Mouse (Mus musculus) CH12.LX (cell line): ENCODE data around the gene Dbil5. TPM values are rescaled to one million over a fixed set of nuclear protein-coding genes. Genes with fewer than 3 reads are reported as not detected.

ENCODE experiments used
- DNase-seq: peaks from one replicate; pipeline ENCODE4 v3.0.0-alpha.2; 2013; ENCODE audit errors: extremely low read depth
- H3K27ac ChIP-seq: 2 replicates; pipeline ENCODE4 v1.5.1; 2012; ENCODE audit warnings: low read depth, mild to moderate bottlenecking, control low read depth, moderate library complexity; ENCODE audit not compliant: insufficient read depth
- H3K27me3 ChIP-seq: replicated peaks from 2 replicates; pipeline ENCODE3; 2012; ENCODE audit warnings: inconsistent platforms
- H3K36me3 ChIP-seq, 2 experiments: replicated peaks in 1 of 2; 2 replicates each; pipeline versions ENCODE3 to v1.6.1; 2012; ENCODE audit warnings: inconsistent platforms in 1 of 2, low read length in 1 of 2, mild to moderate bottlenecking in 1 of 2, mixed read lengths in 1 of 2, moderate library complexity in 1 of 2; ENCODE audit not compliant: control insufficient read depth in 1 of 2, insufficient read depth in 1 of 2
- H3K4me1 ChIP-seq, 2 experiments: 2 replicates each; pipeline ENCODE4 v1.6.1; 2012; ENCODE audit warnings: inconsistent platforms in 1 of 2, moderate library complexity in 1 of 2; ENCODE audit not compliant: insufficient read depth in 2 of 2, control insufficient read depth in 1 of 2
- H3K4me2 ChIP-seq: 2 replicates; pipeline ENCODE4 v1.6.1; 2012; ENCODE audit warnings: low read depth, mild to moderate bottlenecking, control low read depth; ENCODE audit not compliant: poor library complexity, insufficient read depth, severe bottlenecking
- H3K4me3 ChIP-seq, 3 experiments: fragments of 150-350 bp in 1 of 3; sonication (generic) in 1 of 3; replicated peaks in 1 of 3; 2 replicates each; pipeline versions ENCODE3 to v1.5.1; 2011 to 2012; ENCODE audit warnings: low read depth in 2 of 3, low read length in 2 of 3, mild to moderate bottlenecking in 2 of 3, moderate library complexity in 2 of 3, control low read depth in 1 of 3, improper control_type of control experiment in 1 of 3, inconsistent platforms in 1 of 3, mixed read lengths in 1 of 3; ENCODE audit not compliant: poor library complexity in 1 of 3
- H3K79me2 ChIP-seq: replicated peaks from 2 replicates; pipeline ENCODE4 v1.6.1; 2012; ENCODE audit warnings: mild to moderate bottlenecking, moderate library complexity; ENCODE audit not compliant: control insufficient read depth, poor library complexity, insufficient read depth, severe bottlenecking; ENCODE audit errors: extremely low read depth
- H3K9ac ChIP-seq: 2 replicates; pipeline ENCODE4 v1.6.1; 2012; ENCODE audit warnings: low read depth, mild to moderate bottlenecking, control low read depth, moderate library complexity; ENCODE audit not compliant: insufficient read depth
- H3K9me3 ChIP-seq: replicated peaks from 2 replicates; pipeline ENCODE3; 2012; ENCODE audit warnings: low read length, inconsistent platforms, mixed read lengths
- BHLHE40 ChIP-seq: IDR thresholded peaks from 2 replicates; pipeline ENCODE4 v1.6.1; 2011; ENCODE audit warnings: mild to moderate bottlenecking, low read depth, low read length, improper control_type of control experiment
- CHD2 ChIP-seq: IDR thresholded peaks from 2 replicates; pipeline ENCODE4 v1.6.1; 2011; ENCODE audit warnings: low read length, improper control_type of control experiment
- EP300 ChIP-seq: IDR thresholded peaks from 2 replicates; pipeline ENCODE4 v1.6.1; 2011; ENCODE audit warnings: low read length, improper control_type of control experiment
- GABPA ChIP-seq: IDR thresholded peaks from 2 replicates; pipeline ENCODE4 v1.6.1; 2012; ENCODE audit warnings: low read depth, low read length, improper control_type of control experiment, inconsistent platforms; ENCODE audit not compliant: insufficient replicate concordance
- IRF4 ChIP-seq: IDR thresholded peaks from 2 replicates; pipeline ENCODE4 v1.6.1; 2014; ENCODE audit warnings: low read depth, mild to moderate bottlenecking, inconsistent platforms, low read length, improper control_type of control experiment
- JUN ChIP-seq: IDR thresholded peaks from 2 replicates; pipeline ENCODE4 v1.6.1; 2011; ENCODE audit warnings: low read depth, mild to moderate bottlenecking, low read length, improper control_type of control experiment, moderate library complexity; ENCODE audit not compliant: insufficient read depth
- JUND ChIP-seq: conservative IDR thresholded peaks from 2 replicates; pipeline ENCODE4 v1.6.1; 2011; ENCODE audit warnings: low read depth, low read length, improper control_type of control experiment
- KAT2A ChIP-seq: IDR thresholded peaks from 2 replicates; pipeline ENCODE4 v1.6.1; 2012; ENCODE audit warnings: low read length, improper control_type of control experiment, inconsistent platforms; ENCODE audit not compliant: insufficient replicate concordance
- MAFK ChIP-seq: IDR thresholded peaks from 2 replicates; pipeline ENCODE4 v1.6.1; 2011; ENCODE audit warnings: low read length, improper control_type of control experiment; ENCODE audit not compliant: insufficient replicate concordance
- MAX ChIP-seq: IDR thresholded peaks from 2 replicates; pipeline ENCODE4 v1.6.1; 2011; ENCODE audit warnings: low read length, improper control_type of control experiment
- MAZ ChIP-seq: IDR thresholded peaks from 2 replicates; pipeline ENCODE4 v1.6.1; 2012; ENCODE audit warnings: low read depth, mild to moderate bottlenecking, inconsistent platforms, low read length, improper control_type of control experiment, moderate library complexity
- MEF2A ChIP-seq: IDR thresholded peaks from 2 replicates; pipeline ENCODE4 v1.6.1; 2014; ENCODE audit warnings: low read depth, mild to moderate bottlenecking, inconsistent platforms, low read length, improper control_type of control experiment, borderline replicate concordance
- MXI1 ChIP-seq: IDR thresholded peaks from 2 replicates; pipeline ENCODE4 v1.6.1; 2011; ENCODE audit warnings: mild to moderate bottlenecking, low read depth, low read length, improper control_type of control experiment
- MYC ChIP-seq: IDR thresholded peaks from 2 replicates; pipeline ENCODE4 v1.6.1; 2011; ENCODE audit warnings: low read depth, mild to moderate bottlenecking, improper control_type of control experiment, low read length
- NELFE ChIP-seq: IDR thresholded peaks from 2 replicates; pipeline ENCODE4 v1.6.1; 2011; ENCODE audit warnings: low read depth, low read length, improper control_type of control experiment
- NRF1 ChIP-seq: IDR thresholded peaks from 2 replicates; pipeline ENCODE4 v1.6.1; 2014; ENCODE audit warnings: low read depth, mild to moderate bottlenecking, inconsistent platforms, low read length, improper control_type of control experiment, moderate library complexity
- PAX5 ChIP-seq: IDR thresholded peaks from 2 replicates; pipeline ENCODE4 v1.6.1; 2012; ENCODE audit warnings: low read length, inconsistent platforms, mixed read lengths
- POLR2A ChIP-seq: IDR thresholded peaks from 2 replicates; pipeline ENCODE4 v1.6.1; 2011; ENCODE audit warnings: low read depth, mild to moderate bottlenecking, improper control_type of control experiment, low read length
- POLR2AphosphoS2 ChIP-seq: IDR thresholded peaks from 2 replicates; pipeline ENCODE4 v1.6.1; 2011; ENCODE audit warnings: low read depth, low read length, improper control_type of control experiment
- RCOR1 ChIP-seq: conservative IDR thresholded peaks from 2 replicates; pipeline ENCODE4 v1.6.1; 2012; ENCODE audit warnings: low read depth, mild to moderate bottlenecking, inconsistent platforms, low read length, improper control_type of control experiment
- SIN3A ChIP-seq: IDR thresholded peaks from 2 replicates; pipeline ENCODE4 v1.6.1; 2012; ENCODE audit warnings: low read length, improper control_type of control experiment, inconsistent platforms
- TBP ChIP-seq: conservative IDR thresholded peaks from 2 replicates; pipeline ENCODE4 v1.6.1; 2011; ENCODE audit warnings: low read depth, low read length, improper control_type of control experiment
- TCF12 ChIP-seq: IDR thresholded peaks from 2 replicates; pipeline ENCODE4 v1.6.1; 2014; ENCODE audit warnings: low read depth, mild to moderate bottlenecking, inconsistent platforms, low read length, improper control_type of control experiment
- UBTF ChIP-seq: IDR thresholded peaks from 2 replicates; pipeline ENCODE4 v1.6.1; 2012; ENCODE audit warnings: low read depth, mild to moderate bottlenecking, inconsistent platforms, low read length, improper control_type of control experiment, moderate library complexity
- USF1 ChIP-seq: IDR thresholded peaks from 2 replicates; pipeline ENCODE4 v1.6.1; 2014; ENCODE audit warnings: low read depth, mild to moderate bottlenecking, inconsistent platforms, low read length, improper control_type of control experiment
- ZKSCAN1 ChIP-seq: IDR thresholded peaks from 2 replicates; pipeline ENCODE4 v1.6.1; 2012; ENCODE audit warnings: low read depth, inconsistent platforms, low read length, improper control_type of control experiment, borderline replicate concordance
- ZMIZ1 ChIP-seq: IDR thresholded peaks from 2 replicates; pipeline ENCODE4 v1.6.1; 2012; ENCODE audit warnings: low read depth, mild to moderate bottlenecking, inconsistent platforms, low read length, improper control_type of control experiment
- ZNF384 ChIP-seq: IDR thresholded peaks from 2 replicates; pipeline ENCODE4 v1.6.1; 2012; ENCODE audit warnings: low read depth, low read length, improper control_type of control experiment, inconsistent platforms
- dilution Hi-C: fragments of 300-500 bp; cut with MboI; formaldehyde crosslinking; loops from 2 replicates; pipeline ENCODE4 v1.14.3; 2020; ENCODE audit warnings: low sequenced_read_pairs; ENCODE audit not compliant: extremely low pct_unique_long_range_greater_than_20kb, extremely low pct_ligation_motif_present
- in situ Hi-C: fragments of 300-500 bp; cut with MboI; formaldehyde crosslinking; loops from 3 replicates; pipeline ENCODE4 v1.14.3; 2019; ENCODE audit warnings: low sequenced_read_pairs, low pct_ligation_motif_present, low pct_unique_long_range_greater_than_20kb, mixed read lengths
- polyA plus RNA-seq: library from polyadenylated mRNA; unstranded; fragments of >175 nt; gene quantifications from 2 replicates; pipeline ENCODE4 v1.2.1, GENCODE M21; 2012; ENCODE audit warnings: low read depth; ENCODE audit not compliant: insufficient read length
- total RNA-seq, 2 experiments: library from RNA; depleted of rRNA; stranded (reverse); fragments of 300-350 nt in 1 of 2; fragments of >200 nt in 1 of 2; gene quantifications; 2 replicates each; pipeline ENCODE4 v1.2.3; 2012 to 2014

Gene Dbil5
- total and polyA plus RNA-seq, 3 experiments: 1.4 to 1.6 TPM; not detected in 1

DNA sequence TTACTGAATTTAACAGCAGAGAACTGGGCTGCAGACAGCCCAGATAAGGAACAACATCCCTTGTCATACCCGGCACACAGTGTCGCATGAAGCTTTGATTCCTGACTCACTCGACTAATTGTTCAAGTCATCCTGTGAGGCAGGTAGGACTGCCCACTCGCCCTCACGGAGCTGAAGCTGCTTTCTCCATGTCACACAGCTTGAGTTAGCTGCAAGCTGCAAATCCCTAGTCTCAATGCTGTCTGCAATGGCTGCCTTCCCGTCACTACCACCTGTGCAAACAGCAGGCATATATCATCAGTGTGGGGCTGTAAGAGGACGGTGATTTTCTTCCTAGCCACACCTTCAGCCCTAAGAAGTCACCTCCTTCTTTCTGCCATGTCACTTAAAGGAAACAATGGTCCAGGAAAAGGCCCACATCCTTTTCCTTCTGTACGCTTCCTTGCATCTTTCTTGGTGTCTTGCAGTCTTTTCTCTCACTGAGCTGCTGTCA is 20.4 kb upstream of the Dbil5 start:
- H3K4me2 ChIP-seq: no peak overlapping the region
- dilution Hi-C loops: no loop called here
- DNase-seq: no peak

DNA sequence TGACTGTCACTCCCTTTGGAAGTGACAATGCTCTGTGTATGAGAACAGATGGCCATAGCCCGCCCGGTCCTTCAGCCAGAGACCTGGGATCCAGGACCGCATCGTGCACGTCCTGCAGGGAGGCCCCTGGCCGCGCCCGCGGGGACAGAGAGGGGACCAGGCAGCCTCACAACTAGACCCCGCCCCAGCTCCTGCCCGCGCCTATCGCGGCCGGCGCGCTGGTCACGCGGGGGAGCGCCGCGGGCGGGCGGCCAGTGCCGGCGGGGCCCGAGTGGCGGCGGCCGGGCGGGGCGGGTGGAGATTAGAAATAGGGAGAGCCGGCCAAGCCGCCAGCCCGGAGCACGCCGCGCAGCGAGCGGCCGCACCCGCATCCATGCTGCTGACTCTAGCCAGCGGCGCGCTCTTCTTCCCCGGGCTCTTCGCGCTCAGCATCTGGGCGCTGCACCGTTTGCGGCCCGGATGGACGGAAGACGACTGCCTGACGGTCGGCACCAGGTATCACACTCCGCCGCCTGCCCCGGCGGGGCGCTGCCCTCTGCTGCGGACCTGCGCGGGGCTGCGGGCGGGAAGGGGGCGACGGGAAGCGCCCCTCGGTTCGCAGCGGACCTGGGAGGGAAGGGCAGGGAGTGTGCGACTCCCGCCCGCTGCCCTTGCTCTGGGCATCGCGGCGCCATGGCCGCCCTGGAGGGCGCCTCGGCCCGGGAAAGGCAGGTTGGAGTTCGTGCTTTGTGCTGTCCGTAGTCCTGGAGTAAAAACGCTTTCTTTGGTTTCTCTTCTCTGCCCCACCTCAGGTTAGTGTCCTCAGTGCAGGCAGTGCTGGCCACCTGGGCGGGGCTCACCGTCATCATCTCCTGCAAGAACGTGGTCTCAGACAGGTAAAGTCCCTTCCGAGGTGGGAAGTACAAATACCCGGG is 15.4 kb upstream of the Dbil5 start:
- H3K79me2 ChIP-seq: no peaks in the 10 kb centered on the region
- peak overlapping the region; percentile 46 for H3K9ac ChIP-seq
- H3K27me3 ChIP-seq: peaks cover 30% of the 10 kb centered on the region
- peak overlapping the region; percentile 55 for H3K4me2 ChIP-seq
- no peaks in the 10 kb centered on the region for H3K9me3 ChIP-seq
- no peak overlapping the region for H3K27ac ChIP-seq
- in situ Hi-C loops (no loop called here), dilution Hi-C loops (no loop called here)
- DNase-seq: peak; percentile 28
- H3K36me3 ChIP-seq: peaks cover 0 to 16% of the 10 kb centered on the region in 2 experiments
- H3K4me3 ChIP-seq: peak overlapping the region; percentile 59 to 76 (median 64)
- peaks cover 0 to 15% of the 10 kb centered on the region in 2 experiments; a peak in 2 of 4 replicates for H3K4me1 ChIP-seq
- TF ChIP-seq RCOR1 (no peak), MYC (no peak), ZNF384 (no peak), GABPA (no peak), UBTF (peak; percentile 98), POLR2AphosphoS2 (no peak), ZKSCAN1 (no peak), IRF4 (no peak), ZMIZ1 (peak; percentile 46; the same call in 1 of the 2 replicates), JUN (no peak), BHLHE40 (no peak), MAZ (no peak), POLR2A (peak; percentile 65), MAX (peak; percentile 33; the same call in 1 of the 2 replicates), NELFE (peak; percentile 58; the same call in 1 of the 2 replicates), EP300 (no peak), TCF12 (peak; percentile 45; the same call in 1 of the 2 replicates), USF1 (peak; percentile 73), CHD2 (no peak), NRF1 (peak; percentile 44; the same call in 1 of the 2 replicates), SIN3A (peak; percentile 27; the same call in 1 of the 2 replicates), TBP (no peak), MEF2A (no peak; the same call in 1 of the 2 replicates), KAT2A (no peak), MXI1 (0 out of 2 replicates have a peak, but pooled peaks have one; percentile 13), MAFK (no peak), PAX5 (no peak)

More for the DNA sequence above, 20.4 kb upstream of the Dbil5 start:
- no peak overlapping the region for H3K4me3 ChIP-seq
- no peaks in the 10 kb centered on the region for H3K36me3 ChIP-seq
- no peaks in the 10 kb centered on the region for H3K9me3 ChIP-seq
- no peaks in the 10 kb centered on the region for H3K79me2 ChIP-seq
- H3K27ac ChIP-seq: no peak overlapping the region
- TF ChIP-seq PAX5 (no peak), JUN (no peak), MYC (no peak), JUND (no peak), USF1 (no peak), TBP (no peak), ZNF384 (no peak), POLR2AphosphoS2 (no peak), NRF1 (no peak)
- TF ChIP-seq, all 38 proteins: peak for 0
- in situ Hi-C loops: no loop called here
- H3K4me1 ChIP-seq: peaks cover 4 to 6% of the 10 kb centered on the region in 2 experiments; a peak in 3 of 4 replicates
- no peak overlapping the region for H3K9ac ChIP-seq
- peaks cover 17% of the 10 kb centered on the region for H3K27me3 ChIP-seq
